Mouse (Mus musculus) MEL (cell line): ENCODE measurements around the gene 2010109A12Rik. TPM values are rescaled to one million over a fixed set of nuclear protein-coding genes. Genes with fewer than 3 reads are reported as not detected.

ENCODE experiments used
- DNase-seq: peaks from one replicate; pipeline ENCODE4 v3.0.0; 2011; ENCODE audit warnings: low read depth, low spot score
- H3K27ac ChIP-seq: 2 replicates; pipeline ENCODE4 v1.5.1; 2012; ENCODE audit warnings: low read depth, mild to moderate bottlenecking, control low read depth, low read length, moderate library complexity; ENCODE audit not compliant: control insufficient read depth
- H3K27me3 ChIP-seq, 2 experiments: fragments of 150-350 bp in 1 of 2; sonication (generic) in 1 of 2; 2 replicates each; pipeline ENCODE4 v1.6.1; 2012; ENCODE audit warnings: low read length in 2 of 2, mild to moderate bottlenecking in 2 of 2, improper control_type of control experiment in 1 of 2, moderate library complexity in 1 of 2; ENCODE audit not compliant: insufficient read depth in 2 of 2, control insufficient read depth in 1 of 2
- H3K36me3 ChIP-seq, 2 experiments: 2 replicates each; pipeline ENCODE4 v1.6.1; 2012 to 2014; ENCODE audit warnings: low read length in 2 of 2, improper control_type of control experiment in 1 of 2, inconsistent platforms in 1 of 2, mild to moderate bottlenecking in 1 of 2; ENCODE audit not compliant: insufficient read depth in 2 of 2, control insufficient read depth in 1 of 2
- H3K4me1 ChIP-seq, 2 experiments: fragments of 150-350 bp in 1 of 2; sonication (generic) in 1 of 2; 2 replicates each; pipeline ENCODE4 v1.6.1; 2012; ENCODE audit warnings: low read length in 2 of 2, improper control_type of control experiment in 1 of 2, mild to moderate bottlenecking in 1 of 2; ENCODE audit not compliant: insufficient read depth in 2 of 2, control insufficient read depth in 1 of 2
- H3K4me3 ChIP-seq, 2 experiments: fragments of 150-350 bp in 1 of 2; sonication (generic) in 1 of 2; 2 replicates each; pipeline ENCODE4 v1.5.1; 2012; ENCODE audit warnings: low read depth in 2 of 2, low read length in 2 of 2, mild to moderate bottlenecking in 2 of 2, moderate library complexity in 2 of 2, control low read depth in 1 of 2, improper control_type of control experiment in 1 of 2; ENCODE audit not compliant: control insufficient read depth in 1 of 2, insufficient read depth in 1 of 2
- H3K79me2 ChIP-seq: 2 replicates; pipeline ENCODE4 v1.6.1; 2012; ENCODE audit warnings: mild to moderate bottlenecking, low read length, moderate library complexity; ENCODE audit not compliant: control insufficient read depth, poor library complexity, insufficient read depth
- H3K9ac ChIP-seq: 2 replicates; pipeline ENCODE4 v1.6.1; 2012; ENCODE audit warnings: low read depth, mild to moderate bottlenecking, control low read depth, low read length, moderate library complexity; ENCODE audit not compliant: control insufficient read depth, poor library complexity, severe bottlenecking
- H3K9me3 ChIP-seq: fragments of 150-350 bp; sonication (generic); replicated peaks from 2 replicates; pipeline ENCODE4 v1.6.1; 2012; ENCODE audit warnings: mild to moderate bottlenecking, low read length, improper control_type of control experiment, moderate library complexity; ENCODE audit not compliant: insufficient read depth
- BHLHE40 ChIP-seq: IDR thresholded peaks from 2 replicates; pipeline ENCODE4 v1.6.1; 2012; ENCODE audit warnings: low read depth, mild to moderate bottlenecking, inconsistent platforms, low read length, improper control_type of control experiment, borderline replicate concordance
- CHD2 ChIP-seq: IDR thresholded peaks from 2 replicates; pipeline ENCODE4 v1.6.1; 2011; ENCODE audit warnings: low read length, improper control_type of control experiment
- CTCF ChIP-seq, 3 experiments: IDR thresholded peaks in 2 of 3; conservative IDR thresholded peaks in 1 of 3; 2 replicates each; pipeline ENCODE4 v1.5.1; 2011 to 2012; ENCODE audit warnings: low read length in 3 of 3, low read depth in 2 of 3, mild to moderate bottlenecking in 2 of 3, improper control_type of control experiment in 1 of 3, inconsistent platforms in 1 of 3, mixed read lengths in 1 of 3, moderate library complexity in 1 of 3; ENCODE audit not compliant: control insufficient read depth in 1 of 3, insufficient read depth in 1 of 3, poor library complexity in 1 of 3, severe bottlenecking in 1 of 3
- EP300 ChIP-seq, 2 experiments: IDR thresholded peaks; 2 replicates each; pipeline ENCODE4 v1.6.1; 2011; ENCODE audit warnings: improper control_type of control experiment in 2 of 2, low read length in 2 of 2, low read depth in 1 of 2, mild to moderate bottlenecking in 1 of 2
- ETS1 ChIP-seq: IDR thresholded peaks from 2 replicates; pipeline ENCODE4 v1.6.1; 2012; ENCODE audit warnings: low read depth, mild to moderate bottlenecking, inconsistent platforms, low read length, improper control_type of control experiment, moderate library complexity
- GATA1 ChIP-seq: IDR thresholded peaks from 2 replicates; pipeline ENCODE4 v1.6.1; 2011; ENCODE audit warnings: low read depth, low read length, improper control_type of control experiment
- KAT2A ChIP-seq: conservative IDR thresholded peaks from 2 replicates; pipeline ENCODE4 v1.6.1; 2012; ENCODE audit warnings: low read depth, low read length, improper control_type of control experiment, inconsistent platforms
- MAFK ChIP-seq: IDR thresholded peaks from 2 replicates; pipeline ENCODE4 v1.6.1; 2011; ENCODE audit warnings: low read depth, mild to moderate bottlenecking, low read length, improper control_type of control experiment, borderline replicate concordance
- MXI1 ChIP-seq: IDR thresholded peaks from 2 replicates; pipeline ENCODE4 v1.6.1; 2011; ENCODE audit warnings: mild to moderate bottlenecking, low read depth, low read length, improper control_type of control experiment
- MYC ChIP-seq: IDR thresholded peaks from 2 replicates; pipeline ENCODE4 v1.6.1; 2011; ENCODE audit warnings: low read depth, mild to moderate bottlenecking, low read length, improper control_type of control experiment, moderate library complexity
- NELFE ChIP-seq: IDR thresholded peaks from 2 replicates; pipeline ENCODE4 v1.6.1; 2011; ENCODE audit warnings: low read depth, low read length, improper control_type of control experiment
- POLR2AphosphoS2 ChIP-seq: IDR thresholded peaks from 2 replicates; pipeline ENCODE4 v1.6.1; 2011; ENCODE audit warnings: low read length, improper control_type of control experiment
- POLR2AphosphoS5 ChIP-seq: IDR thresholded peaks from 2 replicates; pipeline ENCODE4 v1.6.1; 2012; ENCODE audit warnings: low read depth, borderline replicate concordance, mild to moderate bottlenecking, inconsistent platforms, low read length, moderate library complexity, mixed read lengths
- RCOR1 ChIP-seq: IDR thresholded peaks from 2 replicates; pipeline ENCODE4 v1.6.1; 2012; ENCODE audit warnings: low read depth, mild to moderate bottlenecking, inconsistent platforms, low read length, improper control_type of control experiment
- SIN3A ChIP-seq: IDR thresholded peaks from 2 replicates; pipeline ENCODE4 v1.6.1; 2012; ENCODE audit warnings: low read length, improper control_type of control experiment, inconsistent platforms
- TAL1 ChIP-seq: IDR thresholded peaks from 2 replicates; pipeline ENCODE4 v1.6.1; 2012; ENCODE audit warnings: mild to moderate bottlenecking, inconsistent platforms, low read length, moderate library complexity, mixed read lengths
- TCF12 ChIP-seq: IDR thresholded peaks from 2 replicates; pipeline ENCODE4 v1.6.1; 2014; ENCODE audit warnings: low read depth, mild to moderate bottlenecking, inconsistent platforms, low read length, improper control_type of control experiment, moderate library complexity
- ZC3H11A ChIP-seq: IDR thresholded peaks from 2 replicates; pipeline ENCODE4 v1.6.1; 2012; ENCODE audit warnings: low read depth, mild to moderate bottlenecking, inconsistent platforms, low read length, improper control_type of control experiment
- ZMIZ1 ChIP-seq: IDR thresholded peaks from 2 replicates; pipeline ENCODE4 v1.6.1; 2012; ENCODE audit warnings: low read depth, mild to moderate bottlenecking, inconsistent platforms, low read length, improper control_type of control experiment, moderate library complexity
- ZNF384 ChIP-seq: IDR thresholded peaks from 2 replicates; pipeline ENCODE4 v1.6.1; 2012; ENCODE audit warnings: low read depth, mild to moderate bottlenecking, inconsistent platforms, low read length, improper control_type of control experiment
- polyA plus RNA-seq, 2 experiments: library from polyadenylated mRNA; stranded (reverse) in 1 of 2; unstranded in 1 of 2; fragments of >175 nt in 1 of 2; fragments of >200 nt in 1 of 2; gene quantifications; 2 replicates each; pipeline versions ENCODE4 v1.2.1 to v1.2.4; 2012; ENCODE audit warnings: low replicate concordance in 2 of 2, low read depth in 1 of 2; ENCODE audit not compliant: insufficient read length in 2 of 2, insufficient read depth in 1 of 2, missing spikeins in 1 of 2
- total RNA-seq: library from RNA; depleted of rRNA; stranded (reverse); fragments of 300-350 nt; gene quantifications from 2 replicates; pipeline ENCODE4 v1.2.3, GENCODE M21; 2012

2010109A12Rik gene
- total and polyA plus RNA-seq, 3 experiments: 0.21 to 0.23 TPM; not detected in 1

GRCm38 (mm10) chr5:93227157-93227556 is 20.8 kb downstream of the 2010109A12Rik start:
- TF ChIP-seq MAFK (no peak), TCF12 (0 out of 2 replicates have a peak, but pooled peaks have one; percentile 18), MXI1 (0 out of 2 replicates have a peak, but pooled peaks have one; percentile 20), ZMIZ1 (no peak), EP300 (IDR thresholded peaks at IDR 0.05; ENCODE audit: low read depth in 1 of 2, low read length in 2 of 2) (0 out of 4 replicates have a peak, but pooled peaks of 1 of the 2 experiments have one; percentile 25), ETS1 (0 out of 2 replicates have a peak, but pooled peaks have one; percentile 9), RCOR1 (peak; percentile 34; the same call in 1 of the 2 replicates), CTCF (IDR thresholded peaks at IDR 0.05 in 2 of 3, conservative IDR thresholded peaks at IDR 0.05 in 1 of 3; ENCODE audit: control insufficient read depth in 1 of 3, insufficient read depth in 1 of 3, low read depth in 2 of 3, low read length in 3 of 3, poor library complexity in 1 of 3, severe bottlenecking in 1 of 3) (no peak), GATA1 (peak; percentile 58), MYC (no peak), SIN3A (peak; percentile 37; the same call in 1 of the 2 replicates)
- no peaks in the 10 kb centered on the region for H3K9me3 ChIP-seq
- H3K27ac ChIP-seq: no peak overlapping the region
- H3K79me2 ChIP-seq: no peaks in the 10 kb centered on the region
- peaks cover 0 to 6% of the 10 kb centered on the region in 2 experiments; a peak in 2 of 4 replicates for H3K36me3 ChIP-seq
- H3K4me1 ChIP-seq: peaks cover 0 to 4% of the 10 kb centered on the region in 2 experiments
- peak; percentile 34 for DNase-seq
- H3K4me3 ChIP-seq: no peak overlapping the region
- no peaks in the 10 kb centered on the region for H3K27me3 ChIP-seq
- H3K9ac ChIP-seq: no peak overlapping the region

DNA sequence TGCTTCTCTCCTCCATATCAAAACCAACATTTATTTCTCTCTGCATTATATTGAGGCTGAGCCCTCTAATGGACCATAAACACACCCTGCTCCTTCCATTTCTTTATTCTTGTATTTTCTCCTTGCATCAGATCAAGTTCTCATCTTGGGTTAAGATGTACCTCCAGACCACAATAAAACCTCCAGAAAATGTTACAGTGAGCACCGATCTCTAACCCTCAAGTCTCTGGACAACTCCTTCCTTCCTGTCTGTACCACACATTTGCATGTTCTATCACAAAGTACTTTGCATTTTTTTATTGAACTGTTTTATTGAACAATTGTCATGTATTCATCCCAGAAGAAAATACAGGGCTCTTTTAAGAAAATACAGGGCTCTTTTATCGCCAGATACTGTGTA is 23.2 kb downstream of the 2010109A12Rik start:
- peaks cover 0 to 7% of the 10 kb centered on the region in 2 experiments for H3K4me1 ChIP-seq
- H3K27ac ChIP-seq: no peak overlapping the region
- TF ChIP-seq RCOR1 (no peak), TAL1 (no peak), ZNF384 (no peak), BHLHE40 (no peak), POLR2AphosphoS2 (no peak), CHD2 (no peak), NELFE (no peak), ETS1 (no peak), KAT2A (no peak), ZC3H11A (no peak), POLR2AphosphoS5 (no peak)
- H3K4me3 ChIP-seq: no peak overlapping the region
- no peak overlapping the region for H3K9ac ChIP-seq
- H3K9me3 ChIP-seq: no peaks in the 10 kb centered on the region
- no peaks in the 10 kb centered on the region for H3K79me2 ChIP-seq
- no peak for DNase-seq
- no peaks in the 10 kb centered on the region for H3K27me3 ChIP-seq
- peaks cover 0 to 6% of the 10 kb centered on the region in 2 experiments; a peak in 2 of 4 replicates for H3K36me3 ChIP-seq
